Mouse (Mus musculus) lung, embryonic 14.5 days (tissue): Measurements from ENCODE around the gene Ppib. TPM values are rescaled to one million over a fixed set of nuclear protein-coding genes. Genes with fewer than 3 reads are reported as not detected.
A peak's percentile ranks its signal among the peaks of the same experiment; 100 is the strongest.

Source experiments
- ATAC-seq: fragments of 200-750 bp; cut with Nextera tagmentation; 2 replicates; pipeline ENCODE4 v1.8.0; 2017; ENCODE audit warnings: mild to moderate bottlenecking, moderate TSS enrichment, moderate library complexity; ENCODE audit not compliant: insufficient read depth
- DNase-seq: peaks from one replicate; pipeline ENCODE4 v3.0.0-alpha.2; 2015
- H3K27ac ChIP-seq: fragments of 300-500 bp; sonication (generic); 2 replicates; pipeline ENCODE4 v1.5.1; 2014; ENCODE audit warnings: low read depth, mild to moderate bottlenecking, moderate library complexity
- H3K27me3 ChIP-seq: fragments of 300-500 bp; sonication (generic); 2 replicates; pipeline ENCODE4 v1.6.1; 2014; ENCODE audit warnings: low read length, control low read depth; ENCODE audit not compliant: insufficient read depth
- H3K36me3 ChIP-seq: fragments of 300-500 bp; sonication (generic); 2 replicates; pipeline ENCODE4 v1.6.1; 2014; ENCODE audit warnings: control low read depth; ENCODE audit not compliant: insufficient read depth
- H3K4me1 ChIP-seq: fragments of 300-500 bp; sonication (generic); 2 replicates; pipeline ENCODE4 v1.6.1; 2014; ENCODE audit warnings: antibody characterized with exemption, control low read depth; ENCODE audit not compliant: insufficient read depth
- H3K4me2 ChIP-seq: fragments of 300-500 bp; sonication (generic); 2 replicates; pipeline ENCODE4 v1.6.1; 2014; ENCODE audit warnings: mild to moderate bottlenecking
- H3K4me3 ChIP-seq: fragments of 300-500 bp; sonication (generic); 2 replicates; pipeline ENCODE4 v1.5.1; 2014; ENCODE audit warnings: low read depth, low read length
- H3K9ac ChIP-seq: fragments of 300-500 bp; sonication (generic); 2 replicates; pipeline ENCODE4 v1.6.1; 2014
- H3K9me3 ChIP-seq: fragments of 300-500 bp; sonication (generic); 2 replicates; pipeline ENCODE4 v1.6.1; 2016; ENCODE audit warnings: low read depth, low read length, control low read depth
- CTCF ChIP-seq: IDR thresholded peaks from 2 replicates; pipeline ENCODE4 v1.5.1; 2016; ENCODE audit warnings: antibody characterized with exemption, low read depth
- WGBS: fragments of 180-500 bp; shearing (Covaris S2); extraction: QIAGEN DNeasy Blood & Tissue Kit; methylation state at CpG from one replicate; pipeline ENCODE4 v1.1.7; 2014; 5-methylcytosine and 5-hydroxymethylcytosine counted together
- polyA plus RNA-seq: library from polyadenylated mRNA; unstranded; fragments of >200 nt; fragmentation: Nextera tagmentation; extraction: Ambion mirVana; gene quantifications from 2 replicates; pipeline ENCODE4 v1.2.1, GENCODE M21; 2014

The Ppib gene
- 654 and 655 TPM in 2 replicates for polyA plus RNA-seq

DNA sequence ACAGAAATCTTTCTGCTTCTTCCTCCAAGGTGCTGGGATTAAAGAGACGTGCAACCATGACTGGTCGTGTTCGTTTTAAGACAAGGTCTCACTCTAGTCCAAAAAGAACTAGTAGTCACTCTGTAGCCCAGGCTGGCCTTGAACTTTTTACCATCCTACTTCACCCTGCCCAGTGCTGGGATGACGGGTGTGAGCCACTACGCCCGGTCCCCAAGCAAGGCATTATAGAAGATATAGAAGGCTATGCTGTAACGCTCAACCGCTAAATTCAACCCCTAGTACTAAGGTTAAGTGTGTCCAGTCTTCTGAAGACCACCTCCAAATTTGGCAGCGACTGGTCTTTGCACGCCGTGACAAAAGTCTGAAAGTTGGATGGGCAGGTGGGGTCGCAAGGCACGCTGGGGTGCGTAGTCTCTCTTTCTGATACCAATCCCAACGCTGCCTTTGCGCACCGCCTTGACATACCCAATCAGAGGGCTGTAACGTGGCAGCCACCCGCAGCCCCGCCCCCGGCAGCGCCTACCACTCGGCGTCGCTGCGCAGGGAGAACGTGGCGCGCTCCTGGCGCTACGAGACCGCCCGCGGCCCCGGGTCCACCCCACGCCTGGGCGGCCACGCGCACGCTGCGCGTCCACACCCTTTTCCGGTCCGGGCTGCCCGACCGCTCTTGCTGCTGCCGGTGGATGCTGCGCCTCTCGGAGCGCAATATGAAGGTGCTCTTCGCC lies at the start of gene Ppib:
TSS of gene Ppib (plus strand) at position 640 of the 725 bp plus-strand sequence.
- under 1% methylated on average over 50 of the region's 51 CpGs for WGBS
- ATAC-seq: peak; percentile 99
- no peaks in the 10 kb centered on the region for H3K9me3 ChIP-seq
- no peaks in the 10 kb centered on the region for H3K27me3 ChIP-seq
- peaks cover 7% of the 10 kb centered on the region for H3K4me1 ChIP-seq
- H3K9ac ChIP-seq: peak within 1 kb of the TSS; percentile 86
- DNase-seq: peak; percentile 99
- H3K4me2 ChIP-seq: peak within 1 kb of the TSS; percentile 86
- peak within 1 kb of the TSS; percentile 77 for H3K27ac ChIP-seq
- no peak for TF ChIP-seq CTCF
- peak within 1 kb of the TSS; percentile 80 for H3K4me3 ChIP-seq
- H3K36me3 ChIP-seq: peaks cover 24% of the 10 kb centered on the region

DNA sequence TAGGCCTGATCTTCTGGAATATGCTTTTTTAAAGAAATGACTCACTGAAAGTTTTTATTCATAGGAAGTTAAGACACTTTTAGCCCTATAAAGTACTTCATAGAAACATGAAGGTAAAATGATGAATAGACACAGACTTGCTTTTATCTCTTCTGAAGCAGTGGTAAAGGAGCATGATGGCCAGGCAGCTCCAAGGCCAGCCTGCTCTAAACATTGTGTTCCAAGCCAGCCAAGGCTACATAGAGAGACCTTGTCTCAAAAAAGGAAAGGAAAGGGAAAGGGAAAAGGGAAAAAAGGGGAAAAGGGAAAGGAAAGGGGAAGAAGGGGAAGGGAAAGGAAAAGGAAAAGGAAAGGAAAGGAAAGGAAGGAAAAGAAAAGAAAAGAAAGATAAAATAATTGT lies 39.4 kb upstream of the Ppib start:
- no peaks in the 10 kb centered on the region for H3K4me1 ChIP-seq
- TF ChIP-seq CTCF: no peak
- ATAC-seq: no peak

DNA sequence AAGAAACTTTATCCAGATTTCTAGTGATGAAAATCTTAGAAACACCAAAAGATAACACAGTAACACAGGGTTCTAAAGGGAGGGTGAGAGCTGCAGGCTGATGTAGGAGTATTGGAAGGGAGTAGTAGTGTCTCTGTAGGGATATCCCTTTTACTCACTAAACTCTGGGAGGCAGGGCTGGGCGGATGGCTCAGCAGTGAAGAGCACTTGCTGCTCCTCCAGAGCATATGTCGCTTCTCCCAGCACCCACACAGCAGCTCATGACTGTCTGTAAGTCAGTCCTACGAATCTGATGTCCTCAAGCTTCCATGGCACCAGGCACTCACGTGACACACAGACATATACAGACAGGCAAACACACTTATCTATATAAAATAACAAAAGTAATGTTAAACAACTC lies 21.9 kb upstream of the Ppib start:
- 82% methylated on average over 4 of the region's 4 CpGs for WGBS
- ATAC-seq: no peak
- H3K36me3 ChIP-seq: peaks cover 36% of the 10 kb centered on the region; the same call in 1 of the 2 replicates
- H3K4me1 ChIP-seq: no peaks in the 10 kb centered on the region
- H3K9ac ChIP-seq: no peak overlapping the region
- H3K27ac ChIP-seq: no peak overlapping the region
- H3K4me2 ChIP-seq: no peak overlapping the region
- H3K4me3 ChIP-seq: no peak overlapping the region
- no peaks in the 10 kb centered on the region for H3K9me3 ChIP-seq
- no peak for TF ChIP-seq CTCF
- DNase-seq: no peak
- H3K27me3 ChIP-seq: no peaks in the 10 kb centered on the region

More for the DNA sequence above, 39.4 kb upstream of the Ppib start:
- Histone ChIP-seq H3K27ac (no peak overlapping the region), H3K4me3 (no peak overlapping the region), H3K9me3 (no peaks in the 10 kb centered on the region), H3K27me3 (no peaks in the 10 kb centered on the region), H3K9ac (no peak overlapping the region), H3K4me2 (no peak overlapping the region), H3K36me3 (peaks cover 15% of the 10 kb centered on the region)
- DNase-seq: no peak

DNA sequence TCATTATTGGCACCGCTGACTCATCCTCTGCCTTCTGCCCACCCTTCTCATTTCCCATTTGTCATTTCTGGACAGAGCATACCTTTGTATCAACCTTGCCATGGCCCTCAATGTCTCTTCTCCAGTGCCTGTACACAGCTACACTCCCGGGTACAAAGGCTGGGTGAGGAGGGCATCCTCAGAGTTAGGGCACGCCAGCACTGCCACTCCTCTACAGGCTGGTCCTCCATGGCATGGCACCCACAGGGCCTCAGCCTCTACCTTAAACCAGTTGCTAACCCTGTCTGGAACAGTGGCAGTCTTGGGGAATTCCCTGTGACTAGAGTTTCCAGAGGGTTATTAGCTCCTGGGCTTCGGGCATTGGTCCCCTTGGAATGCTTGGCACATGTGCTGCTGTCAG lies 21.4 kb upstream of the Ppib start:
- H3K9ac ChIP-seq: no peak overlapping the region
- no peak for TF ChIP-seq CTCF
- H3K4me2 ChIP-seq: no peak overlapping the region
- 87% methylated on average over 4 of the region's 4 CpGs for WGBS
- H3K4me1 ChIP-seq: no peaks in the 10 kb centered on the region
- no peak overlapping the region for H3K27ac ChIP-seq
- no peaks in the 10 kb centered on the region for H3K9me3 ChIP-seq
- no peak overlapping the region for H3K4me3 ChIP-seq
- peaks cover 32% of the 10 kb centered on the region; the same call in 1 of the 2 replicates for H3K36me3 ChIP-seq
- DNase-seq (no peak), ATAC-seq (no peak)
- no peaks in the 10 kb centered on the region for H3K27me3 ChIP-seq

DNA sequence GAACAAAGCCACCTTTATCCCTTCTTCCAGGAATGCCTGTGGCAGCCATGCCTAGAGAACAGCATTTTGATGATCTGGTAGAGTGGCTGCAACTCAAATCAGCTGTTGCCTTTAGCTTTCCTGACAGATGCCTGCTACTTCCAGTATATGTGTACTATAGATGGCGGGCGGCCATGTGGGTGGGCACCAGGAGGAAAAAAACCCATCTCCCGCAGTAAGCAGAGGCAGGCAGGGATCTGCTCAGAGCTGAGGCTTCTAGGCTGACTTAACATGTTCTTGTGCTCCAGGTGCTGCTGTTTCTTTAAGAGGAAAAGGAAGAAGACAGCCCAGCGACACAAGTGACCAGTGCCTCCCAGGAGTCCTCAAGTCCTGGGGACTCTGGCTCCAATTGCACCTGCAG lies 20.7 kb upstream of the Ppib start:
- DNase-seq (no peak), ATAC-seq (no peak)
- Histone ChIP-seq H3K27ac (no peak overlapping the region), H3K36me3 (peaks cover 31% of the 10 kb centered on the region; the same call in 1 of the 2 replicates), H3K9me3 (no peaks in the 10 kb centered on the region), H3K4me2 (no peak overlapping the region), H3K4me3 (no peak overlapping the region), H3K9ac (no peak overlapping the region), H3K27me3 (no peaks in the 10 kb centered on the region), H3K4me1 (no peaks in the 10 kb centered on the region)
- WGBS: 88% methylated on average over 4 of the region's 4 CpGs
- no peak for TF ChIP-seq CTCF

DNA sequence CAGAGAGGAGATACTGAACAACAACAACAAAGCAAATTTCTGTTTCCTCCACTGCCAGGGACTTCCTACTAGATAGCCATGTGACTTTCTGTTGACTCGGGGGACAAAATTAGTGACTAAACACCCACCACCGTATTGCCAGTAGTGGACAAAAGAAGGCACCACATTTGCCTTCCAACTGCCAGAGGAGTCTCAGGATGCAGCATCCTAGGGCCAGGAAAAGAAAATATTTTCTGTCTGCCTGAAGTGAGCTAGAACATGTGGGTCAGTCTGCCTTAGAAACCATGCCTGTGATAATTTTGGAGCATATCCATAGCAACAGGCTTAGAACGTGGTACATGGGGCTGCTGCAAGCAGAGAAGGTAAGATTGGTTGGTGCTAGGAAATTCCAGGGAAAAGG lies 19.2 kb upstream of the Ppib start:
- no peak for DNase-seq
- 76% methylated on average over 3 of the region's 3 CpGs for WGBS
- no peaks in the 10 kb centered on the region for H3K9me3 ChIP-seq
- no peaks in the 10 kb centered on the region for H3K4me1 ChIP-seq
- no peak for ATAC-seq
- H3K4me3 ChIP-seq: no peak overlapping the region
- peaks cover 27% of the 10 kb centered on the region; the same call in 1 of the 2 replicates for H3K36me3 ChIP-seq
- no peak overlapping the region for H3K27ac ChIP-seq
- no peak overlapping the region for H3K4me2 ChIP-seq
- no peaks in the 10 kb centered on the region for H3K27me3 ChIP-seq
- no peak overlapping the region for H3K9ac ChIP-seq
- no peak for TF ChIP-seq CTCF

DNA sequence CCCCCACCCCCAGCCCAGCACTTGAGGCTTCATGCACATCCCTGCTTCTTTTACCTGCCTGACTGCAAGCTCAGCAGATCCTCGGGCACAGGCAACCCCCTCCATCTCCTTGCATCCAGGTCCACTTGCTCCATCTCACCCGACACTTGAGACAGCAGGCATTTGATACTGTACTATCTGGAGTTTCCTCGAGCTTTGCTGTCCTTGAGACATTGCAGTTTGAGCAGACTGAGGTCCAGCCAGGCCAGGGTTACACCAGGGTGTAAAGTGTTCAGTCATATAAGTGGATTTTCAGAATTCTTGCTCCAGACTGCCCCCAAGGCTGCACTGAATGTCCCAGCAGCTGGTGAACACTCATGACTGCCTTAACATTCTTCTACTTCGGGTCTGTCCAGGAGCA lies 17.7 kb upstream of the Ppib start:
- DNase-seq (no peak), ATAC-seq (no peak)
- WGBS: 46% methylated on average over 4 of the region's 4 CpGs
- TF ChIP-seq CTCF: no peak
- Histone ChIP-seq H3K9ac (no peak overlapping the region), H3K36me3 (peaks cover 24% of the 10 kb centered on the region; the same call in 1 of the 2 replicates), H3K27me3 (no peaks in the 10 kb centered on the region), H3K4me3 (no peak overlapping the region), H3K4me1 (no peaks in the 10 kb centered on the region), H3K4me2 (no peak overlapping the region), H3K27ac (no peak overlapping the region), H3K9me3 (no peaks in the 10 kb centered on the region)
